Mouse (Mus musculus): ENCODE results near the gene Eef1akmt3.
"Not testable (repeated sequence)": the region's sequence is repeated elsewhere in the genome, so short reads cannot be mapped to it uniquely, and the experiment has no call there.

Eef1akmt3 gene

GRCm38 (mm10) chr10:127041274-127041766 is at the start of gene Eef1akmt3, which contains the start of gene Mettl1:
Eef1akmt3 (minus strand) TSS chr10:127041513.
Mettl1 (plus strand) TSS chr10:127041414.
- DNase-seq (ENCODE audit: low read depth, low spot score): peak; percentile 34

GRCm38 (mm10) chr10:127090560-127091411 is 49.5 kb upstream of the Eef1akmt3 start:
- DNase-seq (ENCODE audit: low read depth, low spot score): no peak

GRCm38 (mm10) chr10:127085633-127086032 is 44.3 kb upstream of the Eef1akmt3 start:
- no peak for DNase-seq (ENCODE audit: low read depth, low spot score)

- no peak for DNase-seq (ENCODE audit: low read depth, low spot score)
Observed at GRCm38 (mm10) chr10:127085052-127085451, 43.7 kb upstream of the Eef1akmt3 start.

GRCm38 (mm10) chr10:127083915-127084306 is 42.6 kb upstream of the Eef1akmt3 start:
- no peak for DNase-seq (ENCODE audit: low read depth, low spot score)

GRCm38 (mm10) chr10:127083292-127083914 is 42.1 kb upstream of the Eef1akmt3 start:
- DNase-seq (ENCODE audit: low read depth, low spot score): no peak

GRCm38 (mm10) chr10:127081996-127082620 is 40.8 kb upstream of the Eef1akmt3 start:
- no peak for DNase-seq (ENCODE audit: low read depth, low spot score)

GRCm38 (mm10) chr10:127080901-127081780 is 39.8 kb upstream of the Eef1akmt3 start:
- no peak for DNase-seq (ENCODE audit: low read depth, low spot score)

- no peak for DNase-seq (ENCODE audit: low read depth, low spot score)
Observed at GRCm38 (mm10) chr10:127079665-127080391, 38.5 kb upstream of the Eef1akmt3 start.

- no peak for DNase-seq (ENCODE audit: low read depth, low spot score)
Observed at GRCm38 (mm10) chr10:127078677-127079575, 37.6 kb upstream of the Eef1akmt3 start.

- DNase-seq (ENCODE audit: low read depth, low spot score): no peak
Observed at GRCm38 (mm10) chr10:127078001-127078676, 36.8 kb upstream of the Eef1akmt3 start.

GRCm38 (mm10) chr10:127077515-127077914 is 36.2 kb upstream of the Eef1akmt3 start:
- DNase-seq (ENCODE audit: low read depth, low spot score): no peak

GRCm38 (mm10) chr10:127076082-127076481 is 34.8 kb upstream of the Eef1akmt3 start:
- peak; percentile 90 for DNase-seq (ENCODE audit: low read depth, low spot score)

GRCm38 (mm10) chr10:127075651-127076050 is 34.3 kb upstream of the Eef1akmt3 start:
- DNase-seq (ENCODE audit: low read depth, low spot score): no peak

GRCm38 (mm10) chr10:127075080-127075479 is 33.8 kb upstream of the Eef1akmt3 start, which contains the start of gene Agap2:
Agap2 (plus strand) TSS chr10:127075284.
- DNase-seq (ENCODE audit: low read depth, low spot score): peak; percentile 92

- DNase-seq (ENCODE audit: low read depth, low spot score): no peak
Observed at GRCm38 (mm10) chr10:127073981-127074380, 32.7 kb upstream of the Eef1akmt3 start.

- DNase-seq (ENCODE audit: low read depth, low spot score): not testable (repeated sequence)
Observed at GRCm38 (mm10) chr10:127072969-127073368, 31.7 kb upstream of the Eef1akmt3 start.

- not testable (repeated sequence) for DNase-seq (ENCODE audit: low read depth, low spot score)
Observed at GRCm38 (mm10) chr10:127072270-127072669, 31.0 kb upstream of the Eef1akmt3 start.

GRCm38 (mm10) chr10:127071203-127071602 is 29.9 kb upstream of the Eef1akmt3 start:
- DNase-seq (ENCODE audit: low read depth, low spot score): no peak

Measured in CD4-positive, CD25-positive, alpha-beta regulatory T cell, adult 2 months (primary cell).